Mouse (Mus musculus) intestine, embryonic 15.5 days (tissue): ENCODE measurements around the gene Bckdk. TPM values are rescaled to one million over a fixed set of nuclear protein-coding genes. Genes with fewer than 3 reads are reported as not detected.
A peak's percentile ranks its signal among the peaks of the same experiment; 100 is the strongest.
"Not testable (repeated sequence)": the region's sequence is repeated elsewhere in the genome, so short reads cannot be mapped to it uniquely, and the experiment has no call there.

ENCODE experiments used
- ATAC-seq: fragments of 200-750 bp; cut with Nextera tagmentation; 2 replicates; pipeline ENCODE4 v1.8.0; 2017; ENCODE audit warnings: moderate TSS enrichment, moderate library complexity
- H3K27ac ChIP-seq: fragments of 300-500 bp; sonication (generic); 2 replicates; pipeline ENCODE4 v1.5.1; 2015; ENCODE audit warnings: mild to moderate bottlenecking, inconsistent platforms
- H3K27me3 ChIP-seq: fragments of 300-500 bp; sonication (generic); replicated peaks from 2 replicates; pipeline ENCODE4 v1.6.1; 2015; ENCODE audit warnings: inconsistent platforms
- H3K36me3 ChIP-seq: fragments of 300-500 bp; sonication (generic); 2 replicates; pipeline ENCODE4 v1.6.1; 2015; ENCODE audit warnings: inconsistent platforms
- H3K4me1 ChIP-seq: fragments of 300-500 bp; sonication (generic); replicated peaks from 2 replicates; pipeline ENCODE4 v1.6.1; 2015; ENCODE audit warnings: inconsistent platforms
- H3K4me2 ChIP-seq: fragments of 300-500 bp; sonication (generic); replicated peaks from 2 replicates; pipeline ENCODE4 v1.6.1; 2015; ENCODE audit warnings: mild to moderate bottlenecking, inconsistent platforms
- H3K4me3 ChIP-seq: fragments of 300-500 bp; sonication (generic); replicated peaks from 2 replicates; pipeline ENCODE4 v1.5.1; 2015; ENCODE audit warnings: inconsistent platforms
- H3K9ac ChIP-seq: fragments of 300-500 bp; sonication (generic); 2 replicates; pipeline ENCODE4 v1.6.1; 2015; ENCODE audit warnings: inconsistent platforms
- H3K9me3 ChIP-seq: fragments of 300-500 bp; sonication (generic); 2 replicates; pipeline ENCODE4 v1.6.1; 2016; ENCODE audit warnings: inconsistent platforms
- WGBS: fragments of 180-500 bp; shearing (Covaris S2); methylation state at CpG from one replicate; pipeline ENCODE4 v1.1.7; 2015; 5-methylcytosine and 5-hydroxymethylcytosine counted together
- polyA plus RNA-seq: library from polyadenylated mRNA; unstranded; fragments of >200 nt; fragmentation: Nextera tagmentation; extraction: Ambion mirVana; gene quantifications from 2 replicates; pipeline ENCODE4 v1.2.1, GENCODE M21; 2015

The Bckdk gene
- polyA plus RNA-seq, 1 experiment from 2014 or later: 158 TPM

GRCm38 (mm10) chr7:127934075-127934474 is 30.2 kb downstream of the Bckdk start:
- no peaks in the 10 kb centered on the region for H3K9me3 ChIP-seq
- H3K4me3 ChIP-seq: no peak overlapping the region
- no peaks in the 10 kb centered on the region for H3K36me3 ChIP-seq
- H3K4me2 ChIP-seq: no peak overlapping the region
- ATAC-seq: no peak
- H3K4me1 ChIP-seq: peaks cover 35% of the 10 kb centered on the region
- WGBS: 85% methylated on average over 5 of the region's 5 CpGs
- no peak overlapping the region for H3K27ac ChIP-seq
- no peak overlapping the region for H3K9ac ChIP-seq
- no peaks in the 10 kb centered on the region for H3K27me3 ChIP-seq

- H3K36me3 ChIP-seq: no peaks in the 10 kb centered on the region
- peak overlapping the region; percentile 81 for H3K27ac ChIP-seq
- no peaks in the 10 kb centered on the region for H3K27me3 ChIP-seq
- no peaks in the 10 kb centered on the region for H3K9me3 ChIP-seq
- peak overlapping the region; percentile 89 for H3K4me2 ChIP-seq
- peaks cover 35% of the 10 kb centered on the region for H3K4me1 ChIP-seq
- H3K4me3 ChIP-seq: peak overlapping the region; percentile 75
- ATAC-seq: peak; percentile 92
- 6% methylated on average over 32 of the region's 32 CpGs for WGBS
- H3K9ac ChIP-seq: peak overlapping the region; percentile 81
Measured at GRCm38 (mm10) chr7:127935028-127935722, 31.3 kb downstream of the Bckdk start.

DNA sequence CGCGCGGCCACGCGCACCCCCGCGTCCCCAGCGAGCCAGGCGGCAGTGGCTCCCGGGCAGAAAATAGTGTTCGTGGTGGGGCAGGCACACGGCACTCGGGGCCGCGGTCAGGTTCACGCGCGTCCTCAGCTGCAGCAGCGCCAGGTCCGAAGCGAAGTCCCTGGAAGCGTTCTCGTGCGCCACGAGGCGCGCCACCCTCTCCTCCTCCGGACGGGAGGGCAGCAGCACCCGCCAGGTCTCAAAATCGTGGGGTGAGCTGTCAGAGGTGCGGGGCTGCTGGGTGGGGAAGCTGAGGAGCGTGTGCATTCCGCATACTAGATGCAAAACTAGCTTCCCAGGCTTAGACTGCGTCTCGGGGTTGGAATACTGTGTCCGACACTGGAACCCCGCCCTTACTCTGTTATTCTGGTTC is 31.9 kb downstream of the Bckdk start:
- Histone ChIP-seq H3K4me1 (peaks cover 35% of the 10 kb centered on the region), H3K36me3 (no peaks in the 10 kb centered on the region), H3K9me3 (no peaks in the 10 kb centered on the region), H3K27me3 (no peaks in the 10 kb centered on the region), H3K9ac (peak overlapping the region; percentile 81), H3K4me3 (peak overlapping the region; percentile 75), H3K27ac (peak overlapping the region; percentile 81), H3K4me2 (peak overlapping the region; percentile 89)
- WGBS: 1% methylated on average over 38 of the region's 38 CpGs
- peak; percentile 29 for ATAC-seq

GRCm38 (mm10) chr7:127936216-127936884 is 32.5 kb downstream of the Bckdk start:
- Histone ChIP-seq H3K4me1 (peaks cover 31% of the 10 kb centered on the region), H3K9ac (peak overlapping the region; percentile 81), H3K4me3 (peak overlapping the region; percentile 75), H3K36me3 (no peaks in the 10 kb centered on the region), H3K4me2 (peak overlapping the region; percentile 89), H3K27me3 (no peaks in the 10 kb centered on the region), H3K27ac (0 out of 2 replicates have a peak overlapping the region, but pooled peaks have one; percentile 81), H3K9me3 (no peaks in the 10 kb centered on the region)
- ATAC-seq: no peak
- 55% methylated on average over 18 of the region's 18 CpGs for WGBS

GRCm38 (mm10) chr7:127942097-127942496 is 38.2 kb downstream of the Bckdk start:
- not testable (repeated sequence) for H3K9ac ChIP-seq, ATAC-seq, H3K36me3 ChIP-seq, H3K9me3 ChIP-seq, H3K4me3 ChIP-seq, H3K4me2 ChIP-seq, H3K27ac ChIP-seq, H3K4me1 ChIP-seq
- WGBS: 47% methylated on average over 2 of the region's 2 CpGs
- H3K27me3 ChIP-seq: peaks cover 26% of the 10 kb centered on the region

DNA sequence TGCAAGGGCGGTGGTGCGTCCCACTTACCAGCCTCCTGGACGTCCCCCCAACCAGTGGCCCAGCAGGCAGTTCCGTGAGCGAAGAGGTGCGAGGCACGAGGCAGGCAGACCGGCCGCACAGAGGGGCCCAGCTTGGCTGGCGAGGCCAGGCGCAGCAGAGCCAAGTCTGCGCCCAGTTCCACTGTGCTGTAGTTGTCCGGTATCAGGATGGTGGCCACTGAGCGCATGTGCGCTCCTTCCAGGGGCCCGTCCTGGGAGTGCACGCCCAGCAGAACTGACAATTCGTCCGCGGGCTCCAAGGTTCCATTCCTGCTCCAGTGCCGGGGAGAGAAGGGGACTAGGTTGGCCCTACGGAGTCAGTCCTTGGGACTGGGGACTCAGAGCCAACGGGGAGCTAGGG is 40.7 kb downstream of the Bckdk start:
- peaks cover 4% of the 10 kb centered on the region; the same call in 1 of the 2 replicates for H3K4me1 ChIP-seq
- peak overlapping the region; percentile 47 for H3K4me2 ChIP-seq
- H3K27ac ChIP-seq: no peak overlapping the region
- no peak overlapping the region; the same call in 1 of the 2 replicates for H3K4me3 ChIP-seq
- H3K36me3 ChIP-seq: no peaks in the 10 kb centered on the region
- ATAC-seq: peak; percentile 59; the same call in 1 of the 2 replicates
- H3K27me3 ChIP-seq: peaks cover 26% of the 10 kb centered on the region
- 8% methylated on average over 23 of the region's 23 CpGs for WGBS
- no peaks in the 10 kb centered on the region for H3K9me3 ChIP-seq
- H3K9ac ChIP-seq: no peak overlapping the region

GRCm38 (mm10) chr7:127946470-127947023 is 42.7 kb downstream of the Bckdk start, which contains the start of gene Prss36:
Gene Prss36, minus strand, starts transcription at chr7:127946725.
- ATAC-seq: peak; percentile 81
- no peak within 1 kb of the TSS for H3K27ac ChIP-seq

DNA sequence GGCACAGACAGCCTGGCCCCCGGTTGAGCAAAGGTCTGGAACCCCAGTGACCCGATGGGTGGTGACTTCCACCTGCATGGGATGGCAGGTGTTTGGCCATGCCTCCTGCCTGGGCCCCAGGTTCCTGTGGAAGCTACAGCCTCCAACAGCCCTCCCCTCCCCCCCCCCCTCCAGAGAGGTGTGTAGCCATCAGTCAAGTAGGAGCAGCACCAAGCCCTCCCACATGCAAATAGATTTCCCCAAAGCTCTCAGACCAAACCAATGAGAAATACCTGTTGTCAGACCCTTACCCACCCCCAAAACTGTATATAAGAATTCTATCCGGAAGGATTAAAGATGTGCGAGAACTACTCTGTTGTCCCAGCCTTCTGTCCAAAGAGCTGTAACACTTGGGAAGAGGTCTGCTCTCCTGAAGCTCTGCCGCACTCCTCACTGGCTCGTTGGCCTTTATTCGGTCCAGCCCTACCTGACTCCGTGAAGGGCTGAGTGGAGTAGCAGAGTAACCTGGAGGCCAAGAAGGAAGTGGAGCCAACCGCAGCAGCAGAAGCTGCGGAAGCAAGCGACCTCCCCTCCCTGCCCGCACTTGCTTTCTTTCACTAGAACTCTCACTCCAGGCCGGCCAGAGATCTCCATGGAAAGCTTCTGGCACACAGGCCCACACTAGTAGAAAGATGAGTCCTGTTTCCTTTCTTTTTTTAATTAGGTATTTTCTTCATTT is 49.1 kb downstream of the Bckdk start:
- no peak for ATAC-seq
- no peaks in the 10 kb centered on the region for H3K4me1 ChIP-seq
- no peak overlapping the region for H3K27ac ChIP-seq
- 36% methylated on average over 13 of the region's 13 CpGs for WGBS
- H3K4me3 ChIP-seq: no peak overlapping the region
- no peaks in the 10 kb centered on the region for H3K9me3 ChIP-seq
- no peak overlapping the region for H3K9ac ChIP-seq
- H3K4me2 ChIP-seq: no peak overlapping the region
- no peaks in the 10 kb centered on the region for H3K36me3 ChIP-seq
- no peaks in the 10 kb centered on the region for H3K27me3 ChIP-seq

More at GRCm38 (mm10) chr7:127946470-127947023, 42.7 kb downstream of the Bckdk start, which contains the start of gene Prss36:
- Histone ChIP-seq H3K27me3 (peaks cover 26% of the 10 kb centered on the region), H3K4me3 (no peak within 1 kb of the TSS), H3K9me3 (no peaks in the 10 kb centered on the region), H3K4me1 (peaks cover 4% of the 10 kb centered on the region; the same call in 1 of the 2 replicates), H3K36me3 (no peaks in the 10 kb centered on the region), H3K9ac (no peak within 1 kb of the TSS), H3K4me2 (no peak within 1 kb of the TSS)
- 66% methylated on average over 6 of the region's 6 CpGs for WGBS

- ATAC-seq: no peak
- Histone ChIP-seq H3K27me3 (no peaks in the 10 kb centered on the region), H3K4me1 (no peaks in the 10 kb centered on the region), H3K4me2 (no peak overlapping the region), H3K27ac (no peak overlapping the region), H3K9me3 (no peaks in the 10 kb centered on the region), H3K36me3 (no peaks in the 10 kb centered on the region), H3K9ac (no peak overlapping the region), H3K4me3 (no peak overlapping the region)
- WGBS: 58% methylated on average over 5 of the region's 5 CpGs
Measured at GRCm38 (mm10) chr7:127959364-127959763, 55.5 kb downstream of the Bckdk start.

Other genes starting within 250 kb of the Bckdk start
- 48.1 and 52.8 TPM in 2 replicates for gene Bcl7c, start 195.1 kb upstream of the Bckdk start, polyA plus RNA-seq
- gene Ctf1, start 191.3 kb upstream of the Bckdk start, polyA plus RNA-seq: 9.4 and 10.5 TPM in 2 replicates
- gene Ctf2, start 171.9 kb upstream of the Bckdk start, polyA plus RNA-seq: 0.13 and 0.29 TPM in 2 replicates
- gene Fbxl19, start 159.5 kb upstream of the Bckdk start, polyA plus RNA-seq: 3.2 and 4.3 TPM in 2 replicates
- 22.9 and 25.5 TPM in 2 replicates for gene Orai3, start 134.3 kb upstream of the Bckdk start, polyA plus RNA-seq
- gene Setd1a, start 127.4 kb upstream of the Bckdk start, polyA plus RNA-seq: 15.2 and 17.4 TPM in 2 replicates
- not detected in 2 replicates for gene Gm49388, start 118.5 kb upstream of the Bckdk start, polyA plus RNA-seq
- gene Hsd3b7, start 103.5 kb upstream of the Bckdk start, polyA plus RNA-seq: 28.0 and 31.2 TPM in 2 replicates
- 40.6 and 40.7 TPM in 2 replicates for gene Stx4a, start 79.8 kb upstream of the Bckdk start, polyA plus RNA-seq
- gene Stx1b, start 79.5 kb upstream of the Bckdk start, polyA plus RNA-seq: 3.2 and 3.4 TPM in 2 replicates
- 8.6 and 9.6 TPM in 2 replicates for gene Zfp646, start 27.9 kb upstream of the Bckdk start, polyA plus RNA-seq
- 15.5 and 15.6 TPM in 2 replicates for gene Zfp668, start 27.3 kb upstream of the Bckdk start, polyA plus RNA-seq
- 1.7 and 2.3 TPM in 2 replicates for gene Prss53, start 13.1 kb upstream of the Bckdk start, polyA plus RNA-seq
- gene Gm21974, start 8.6 kb upstream of the Bckdk start, polyA plus RNA-seq: not detected in 2 replicates
- gene Vkorc1, start 8.5 kb upstream of the Bckdk start, polyA plus RNA-seq: 203 and 241 TPM in 2 replicates
- gene Kat8, start 8.4 kb downstream of the Bckdk start, polyA plus RNA-seq: 31.7 and 32.3 TPM in 2 replicates
- gene Prss8, start 26.0 kb downstream of the Bckdk start, polyA plus RNA-seq: 58.5 and 67.5 TPM in 2 replicates
- 8.2 and 9.6 TPM in 2 replicates for gene Prss36, start 42.6 kb downstream of the Bckdk start, polyA plus RNA-seq
- gene Fus, start 63.4 kb downstream of the Bckdk start, polyA plus RNA-seq: 306 and 315 TPM in 2 replicates
- gene Pycard, start 89.8 kb downstream of the Bckdk start, polyA plus RNA-seq: 418 and 480 TPM in 2 replicates
- 0.19 and 0.53 TPM in 2 replicates for gene Trim72, start 99.9 kb downstream of the Bckdk start, polyA plus RNA-seq
- 2.1 TPM in 2 replicates for gene Itgam, start 158.6 kb downstream of the Bckdk start, polyA plus RNA-seq
- gene Gm49368, start 158.6 kb downstream of the Bckdk start, polyA plus RNA-seq: not detected in 2 replicates
- 0.58 and 0.59 TPM in 2 replicates for gene Itgax, start 225.5 kb downstream of the Bckdk start, polyA plus RNA-seq